Mouse (Mus musculus) CH12.LX (cell line): ENCODE measurements at regions not wholly inside any gene's neighbourhood (a gene's known extent, or its start where the extent isn't known, plus 50 kb on each side); places are given as distances from the start of the nearest gene placed in this dataset.

ENCODE experiments used
- DNase-seq: peaks from one replicate; pipeline ENCODE4 v3.0.0-alpha.2; 2013; ENCODE audit errors: extremely low read depth
- H3K27ac ChIP-seq: 2 replicates; pipeline ENCODE4 v1.5.1; 2012; ENCODE audit warnings: low read depth, mild to moderate bottlenecking, control low read depth, moderate library complexity; ENCODE audit not compliant: insufficient read depth
- H3K27me3 ChIP-seq: replicated peaks from 2 replicates; pipeline ENCODE3; 2012; ENCODE audit warnings: inconsistent platforms
- H3K36me3 ChIP-seq, 2 experiments: replicated peaks in 1 of 2; 2 replicates each; pipeline versions ENCODE3 to v1.6.1; 2012; ENCODE audit warnings: inconsistent platforms in 1 of 2, low read length in 1 of 2, mild to moderate bottlenecking in 1 of 2, mixed read lengths in 1 of 2, moderate library complexity in 1 of 2; ENCODE audit not compliant: control insufficient read depth in 1 of 2, insufficient read depth in 1 of 2
- H3K4me1 ChIP-seq, 2 experiments: 2 replicates each; pipeline ENCODE4 v1.6.1; 2012; ENCODE audit warnings: inconsistent platforms in 1 of 2, moderate library complexity in 1 of 2; ENCODE audit not compliant: insufficient read depth in 2 of 2, control insufficient read depth in 1 of 2
- H3K4me2 ChIP-seq: 2 replicates; pipeline ENCODE4 v1.6.1; 2012; ENCODE audit warnings: low read depth, mild to moderate bottlenecking, control low read depth; ENCODE audit not compliant: poor library complexity, insufficient read depth, severe bottlenecking
- H3K4me3 ChIP-seq, 3 experiments: fragments of 150-350 bp in 1 of 3; sonication (generic) in 1 of 3; replicated peaks in 1 of 3; 2 replicates each; pipeline versions ENCODE3 to v1.5.1; 2011 to 2012; ENCODE audit warnings: low read depth in 2 of 3, low read length in 2 of 3, mild to moderate bottlenecking in 2 of 3, moderate library complexity in 2 of 3, control low read depth in 1 of 3, improper control_type of control experiment in 1 of 3, inconsistent platforms in 1 of 3, mixed read lengths in 1 of 3; ENCODE audit not compliant: poor library complexity in 1 of 3
- H3K79me2 ChIP-seq: replicated peaks from 2 replicates; pipeline ENCODE4 v1.6.1; 2012; ENCODE audit warnings: mild to moderate bottlenecking, moderate library complexity; ENCODE audit not compliant: control insufficient read depth, poor library complexity, insufficient read depth, severe bottlenecking; ENCODE audit errors: extremely low read depth
- H3K9ac ChIP-seq: 2 replicates; pipeline ENCODE4 v1.6.1; 2012; ENCODE audit warnings: low read depth, mild to moderate bottlenecking, control low read depth, moderate library complexity; ENCODE audit not compliant: insufficient read depth
- H3K9me3 ChIP-seq: replicated peaks from 2 replicates; pipeline ENCODE3; 2012; ENCODE audit warnings: low read length, inconsistent platforms, mixed read lengths
- CTCF ChIP-seq, 2 experiments: IDR thresholded peaks in 1 of 2; conservative IDR thresholded peaks in 1 of 2; 2 replicates each; pipeline ENCODE4 v1.5.1; 2011 to 2012; ENCODE audit warnings: low read depth in 2 of 2, low read length in 2 of 2, improper control_type of control experiment in 1 of 2, inconsistent platforms in 1 of 2, mild to moderate bottlenecking in 1 of 2, moderate library complexity in 1 of 2
- E2F4 ChIP-seq: IDR thresholded peaks from 2 replicates; pipeline ENCODE4 v1.6.1; 2011; ENCODE audit warnings: low read depth, low read length, improper control_type of control experiment; ENCODE audit not compliant: insufficient replicate concordance
- IRF4 ChIP-seq: IDR thresholded peaks from 2 replicates; pipeline ENCODE4 v1.6.1; 2014; ENCODE audit warnings: low read depth, mild to moderate bottlenecking, inconsistent platforms, low read length, improper control_type of control experiment
- JUND ChIP-seq: conservative IDR thresholded peaks from 2 replicates; pipeline ENCODE4 v1.6.1; 2011; ENCODE audit warnings: low read depth, low read length, improper control_type of control experiment
- MAFK ChIP-seq: IDR thresholded peaks from 2 replicates; pipeline ENCODE4 v1.6.1; 2011; ENCODE audit warnings: low read length, improper control_type of control experiment; ENCODE audit not compliant: insufficient replicate concordance
- MAX ChIP-seq: IDR thresholded peaks from 2 replicates; pipeline ENCODE4 v1.6.1; 2011; ENCODE audit warnings: low read length, improper control_type of control experiment
- MAZ ChIP-seq: IDR thresholded peaks from 2 replicates; pipeline ENCODE4 v1.6.1; 2012; ENCODE audit warnings: low read depth, mild to moderate bottlenecking, inconsistent platforms, low read length, improper control_type of control experiment, moderate library complexity
- MXI1 ChIP-seq: IDR thresholded peaks from 2 replicates; pipeline ENCODE4 v1.6.1; 2011; ENCODE audit warnings: mild to moderate bottlenecking, low read depth, low read length, improper control_type of control experiment
- NRF1 ChIP-seq: IDR thresholded peaks from 2 replicates; pipeline ENCODE4 v1.6.1; 2014; ENCODE audit warnings: low read depth, mild to moderate bottlenecking, inconsistent platforms, low read length, improper control_type of control experiment, moderate library complexity
- POLR2A ChIP-seq: IDR thresholded peaks from 2 replicates; pipeline ENCODE4 v1.6.1; 2011; ENCODE audit warnings: low read depth, mild to moderate bottlenecking, improper control_type of control experiment, low read length
- POLR2AphosphoS2 ChIP-seq: IDR thresholded peaks from 2 replicates; pipeline ENCODE4 v1.6.1; 2011; ENCODE audit warnings: low read depth, low read length, improper control_type of control experiment
- RAD21 ChIP-seq: IDR thresholded peaks from 2 replicates; pipeline ENCODE4 v1.6.1; 2011; ENCODE audit warnings: low read depth, mild to moderate bottlenecking, low read length, improper control_type of control experiment, moderate library complexity
- RCOR1 ChIP-seq: conservative IDR thresholded peaks from 2 replicates; pipeline ENCODE4 v1.6.1; 2012; ENCODE audit warnings: low read depth, mild to moderate bottlenecking, inconsistent platforms, low read length, improper control_type of control experiment
- TBP ChIP-seq: conservative IDR thresholded peaks from 2 replicates; pipeline ENCODE4 v1.6.1; 2011; ENCODE audit warnings: low read depth, low read length, improper control_type of control experiment
- TCF12 ChIP-seq: IDR thresholded peaks from 2 replicates; pipeline ENCODE4 v1.6.1; 2014; ENCODE audit warnings: low read depth, mild to moderate bottlenecking, inconsistent platforms, low read length, improper control_type of control experiment
- ZKSCAN1 ChIP-seq: IDR thresholded peaks from 2 replicates; pipeline ENCODE4 v1.6.1; 2012; ENCODE audit warnings: low read depth, inconsistent platforms, low read length, improper control_type of control experiment, borderline replicate concordance
- ZMIZ1 ChIP-seq: IDR thresholded peaks from 2 replicates; pipeline ENCODE4 v1.6.1; 2012; ENCODE audit warnings: low read depth, mild to moderate bottlenecking, inconsistent platforms, low read length, improper control_type of control experiment
- ZNF384 ChIP-seq: IDR thresholded peaks from 2 replicates; pipeline ENCODE4 v1.6.1; 2012; ENCODE audit warnings: low read depth, low read length, improper control_type of control experiment, inconsistent platforms
- dilution Hi-C: fragments of 300-500 bp; cut with MboI; formaldehyde crosslinking; loops from 2 replicates; pipeline ENCODE4 v1.14.3; 2020; ENCODE audit warnings: low sequenced_read_pairs; ENCODE audit not compliant: extremely low pct_unique_long_range_greater_than_20kb, extremely low pct_ligation_motif_present
- in situ Hi-C: fragments of 300-500 bp; cut with MboI; formaldehyde crosslinking; loops from 3 replicates; pipeline ENCODE4 v1.14.3; 2019; ENCODE audit warnings: low sequenced_read_pairs, low pct_ligation_motif_present, low pct_unique_long_range_greater_than_20kb, mixed read lengths

DNA sequence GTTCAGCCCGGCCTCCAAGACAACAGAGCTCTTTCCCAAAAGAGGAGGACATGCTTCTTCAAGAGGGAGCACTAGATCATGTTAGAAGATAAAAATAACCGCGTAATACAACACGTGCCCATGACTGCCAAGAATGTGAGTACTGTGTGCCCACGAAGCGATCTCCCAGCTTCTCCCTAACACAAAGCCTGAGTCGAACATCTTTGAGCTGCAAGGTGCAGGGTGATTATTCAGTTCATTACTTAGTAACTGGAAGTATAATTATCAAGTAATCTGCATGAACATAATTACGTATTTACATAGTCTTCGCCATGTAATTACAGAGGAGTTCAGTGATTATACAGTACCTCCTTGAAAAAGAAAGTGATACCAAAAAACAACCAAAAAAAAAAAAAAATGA lies 269.7 kb downstream of the Efnb2 start:
- no peak overlapping the region for H3K9ac ChIP-seq
- H3K4me2 ChIP-seq = no peak overlapping the region
- no peak for DNase-seq
- no peaks in the 10 kb centered on the region for H3K79me2 ChIP-seq
- H3K9me3 ChIP-seq = peaks cover 58% of the 10 kb centered on the region
- dilution Hi-C loops = no loop called here
- H3K27me3 ChIP-seq = no peaks in the 10 kb centered on the region
- no peak for TF ChIP-seq POLR2A
- TF ChIP-seq TBP = no peak
- TF ChIP-seq TCF12 = no peak
- H3K4me3 ChIP-seq = no peak overlapping the region
- H3K4me1 ChIP-seq = no peaks in the 10 kb centered on the region
- in situ Hi-C loops = no loop called here
- no peak overlapping the region for H3K27ac ChIP-seq
- no peaks in the 10 kb centered on the region for H3K36me3 ChIP-seq

- no peak overlapping the region for H3K4me3 ChIP-seq
These were observed 282.8 kb downstream of the Efnb2 start for GRCm38 (mm10) chr8:8378248-8378647.

GRCm38 (mm10) chr8:8376791-8377190 lies 284.3 kb downstream of the Efnb2 start:
- in situ Hi-C loops = no loop called here
- dilution Hi-C loops = no loop called here
- Histone ChIP-seq H3K9me3 (peaks cover 65% of the 10 kb centered on the region), H3K36me3 (no peaks in the 10 kb centered on the region), H3K4me3 (no peak overlapping the region), H3K27ac (no peak overlapping the region), H3K9ac (no peak overlapping the region), H3K79me2 (no peaks in the 10 kb centered on the region), H3K4me1 (no peaks in the 10 kb centered on the region), H3K4me2 (no peak overlapping the region), H3K27me3 (no peaks in the 10 kb centered on the region)
- TF ChIP-seq NRF1 (no peak), E2F4 (no peak), RCOR1 (no peak), ZMIZ1 (no peak), POLR2A (no peak), POLR2AphosphoS2 (no peak), IRF4 (no peak), ZKSCAN1 (no peak), JUND (no peak), TCF12 (no peak), MAX (no peak), ZNF384 (no peak), MAFK (no peak), CTCF (conservative IDR thresholded peaks at IDR 0.05 in 1 of 2, IDR thresholded peaks at IDR 0.05 in 1 of 2; ENCODE audit: low read depth in 2 of 2, low read length in 2 of 2) (no peak), RAD21 (no peak), MAZ (no peak), MXI1 (no peak)
- no peak for DNase-seq

More at GRCm38 (mm10) chr8:8378248-8378647, 282.8 kb downstream of the Efnb2 start:
- H3K4me2 ChIP-seq = no peak overlapping the region
- no peak overlapping the region for H3K27ac ChIP-seq
- no peaks in the 10 kb centered on the region for H3K36me3 ChIP-seq
- H3K9me3 ChIP-seq = peaks cover 62% of the 10 kb centered on the region
- TF ChIP-seq MAFK = no peak
- no peaks in the 10 kb centered on the region for H3K4me1 ChIP-seq
- H3K9ac ChIP-seq = no peak overlapping the region
- dilution Hi-C loops (no loop called here), in situ Hi-C loops (no loop called here)
- no peak for DNase-seq
- no peaks in the 10 kb centered on the region for H3K27me3 ChIP-seq
- H3K79me2 ChIP-seq = no peaks in the 10 kb centered on the region
